Mouse (Mus musculus) liver, adult 2 months (tissue): ENCODE results near the gene Slk. TPM values are rescaled to one million over a fixed set of nuclear protein-coding genes. Genes with fewer than 3 reads are reported as not detected.

Source experiments
- DNase-seq: peaks from one replicate; pipeline ENCODE4 v3.0.0-alpha.2; 2011; ENCODE audit warnings: low read depth, low spot score; ENCODE audit errors: extremely low read depth
- H3K27ac ChIP-seq: fragments of 200-500 bp; replicated peaks from 2 replicates; pipeline ENCODE4 v1.5.1; 2012; ENCODE audit warnings: low read depth, mild to moderate bottlenecking, control low read depth, inconsistent platforms, low read length; ENCODE audit not compliant: insufficient read depth
- H3K27me3 ChIP-seq: fragments of 200-500 bp; 2 replicates; pipeline ENCODE4 v1.6.1; 2012; ENCODE audit warnings: mild to moderate bottlenecking, moderate library complexity, low read length, inconsistent platforms; ENCODE audit not compliant: control insufficient read depth, insufficient read depth
- H3K36me3 ChIP-seq: fragments of 200-500 bp; 2 replicates; pipeline ENCODE4 v1.6.1; 2012; ENCODE audit warnings: low read length, inconsistent platforms; ENCODE audit not compliant: control insufficient read depth, insufficient read depth
- H3K4me1 ChIP-seq: fragments of 200-500 bp; 2 replicates; pipeline ENCODE4 v1.6.1; 2011; ENCODE audit warnings: low read length; ENCODE audit not compliant: control insufficient read depth, insufficient read depth
- H3K4me3 ChIP-seq: fragments of 200-500 bp; 2 replicates; pipeline ENCODE4 v1.5.1; 2011; ENCODE audit warnings: low read depth, mild to moderate bottlenecking, control low read depth, low read length, moderate library complexity; ENCODE audit not compliant: insufficient read depth
- H3K79me2 ChIP-seq: fragments of 200-500 bp; 2 replicates; pipeline ENCODE4 v1.6.1; 2012; ENCODE audit warnings: inconsistent platforms, mild to moderate bottlenecking, low read length, moderate library complexity; ENCODE audit not compliant: control insufficient read depth, insufficient read depth
- H3K9ac ChIP-seq: fragments of 200-500 bp; 2 replicates; pipeline ENCODE4 v1.6.1; 2012; ENCODE audit warnings: low read depth, mild to moderate bottlenecking, control low read depth, inconsistent platforms, low read length
- CTCF ChIP-seq: fragments of 200-500 bp; IDR thresholded peaks from 2 replicates; pipeline ENCODE4 v1.5.1; 2011; ENCODE audit warnings: low read depth, low read length, control low read depth
- POLR2A ChIP-seq: fragments of 200-500 bp; IDR thresholded peaks from 2 replicates; pipeline ENCODE4 v1.6.1; 2011; ENCODE audit warnings: low read length, control low read depth; ENCODE audit not compliant: insufficient read depth; ENCODE audit errors: extremely low read depth
- WGBS: fragments of 180-500 bp; shearing (Covaris S2); methylation state at CpG from one replicate; pipeline ENCODE4 v1.1.7; 2018; 5-methylcytosine and 5-hydroxymethylcytosine counted together
- polyA plus RNA-seq: library from polyadenylated mRNA; depleted of rRNA; stranded (reverse); fragments of >200 nt; gene quantifications from 2 replicates; pipeline ENCODE4 v1.2.3, GENCODE M21; 2012
- total RNA-seq: library from RNA; depleted of rRNA; stranded (reverse); fragments of >200 nt; gene quantifications from 2 replicates; pipeline ENCODE4 v1.2.3, GENCODE M21; 2014

Slk gene
- total and polyA plus RNA-seq, 2 experiments, result 5.3 to 27.3 TPM

- peaks cover 20% of the 10 kb centered on the region for H3K36me3 ChIP-seq
- no peaks in the 10 kb centered on the region; the same call in 1 of the 2 replicates for H3K4me1 ChIP-seq
- no peak overlapping the region for H3K4me3 ChIP-seq
- TF ChIP-seq POLR2A (no peak), CTCF (no peak)
- no peaks in the 10 kb centered on the region; the same call in 1 of the 2 replicates for H3K79me2 ChIP-seq
- no peaks in the 10 kb centered on the region for H3K27me3 ChIP-seq
- H3K9ac ChIP-seq, result no peak overlapping the region
- 81% methylated on average over 5 of the region's 5 CpGs for WGBS
- H3K27ac ChIP-seq, result no peak overlapping the region
- DNase-seq, result no peak
These were observed 52.3 kb downstream of the Slk start for GRCm38 (mm10) chr19:47631799-47632198.

- Histone ChIP-seq H3K27ac (no peak overlapping the region), H3K9ac (no peak overlapping the region), H3K27me3 (no peaks in the 10 kb centered on the region), H3K4me3 (no peak overlapping the region), H3K79me2 (no peaks in the 10 kb centered on the region), H3K4me1 (no peaks in the 10 kb centered on the region; the same call in 1 of the 2 replicates), H3K36me3 (peaks cover 39% of the 10 kb centered on the region)
- TF ChIP-seq POLR2A (no peak), CTCF (no peak)
- WGBS, result 96% methylated on average over 4 of the region's 4 CpGs
- DNase-seq, result no peak
These were observed 55.9 kb downstream of the Slk start for GRCm38 (mm10) chr19:47635380-47635779.

GRCm38 (mm10) chr19:47643910-47644309 is 64.4 kb downstream of the Slk start:
- TF ChIP-seq CTCF, result no peak
- no peak for TF ChIP-seq POLR2A
- Histone ChIP-seq H3K4me3 (no peak overlapping the region), H3K36me3 (peaks cover 26% of the 10 kb centered on the region), H3K9ac (no peak overlapping the region), H3K4me1 (peaks cover 7% of the 10 kb centered on the region; the same call in 1 of the 2 replicates), H3K79me2 (no peaks in the 10 kb centered on the region), H3K27ac (no peak overlapping the region), H3K27me3 (no peaks in the 10 kb centered on the region)
- DNase-seq, result no peak
- 82% methylated on average over 2 of the region's 2 CpGs for WGBS

- TF ChIP-seq CTCF, result no peak
- no peak for TF ChIP-seq POLR2A
- Histone ChIP-seq H3K4me3 (no peak overlapping the region), H3K79me2 (no peaks in the 10 kb centered on the region), H3K27ac (no peak overlapping the region), H3K9ac (no peak overlapping the region), H3K4me1 (peaks cover 7% of the 10 kb centered on the region; the same call in 1 of the 2 replicates), H3K27me3 (no peaks in the 10 kb centered on the region), H3K36me3 (peaks cover 15% of the 10 kb centered on the region)
- DNase-seq, result no peak
- WGBS, result 30% methylated on average over 6 of the region's 6 CpGs
These were observed 66.1 kb downstream of the Slk start for GRCm38 (mm10) chr19:47645583-47645982.

- Histone ChIP-seq H3K4me3 (no peak overlapping the region), H3K9ac (no peak overlapping the region), H3K36me3 (peaks cover 11% of the 10 kb centered on the region), H3K27me3 (no peaks in the 10 kb centered on the region), H3K4me1 (peaks cover 7% of the 10 kb centered on the region; the same call in 1 of the 2 replicates), H3K27ac (no peak overlapping the region), H3K79me2 (no peaks in the 10 kb centered on the region)
- WGBS, result 39% methylated on average over 6 of the region's 6 CpGs
- DNase-seq, result peak; percentile 50
- TF ChIP-seq POLR2A, result no peak
- TF ChIP-seq CTCF, result no peak
These were observed 67.1 kb downstream of the Slk start for GRCm38 (mm10) chr19:47646508-47647120.

- DNase-seq, result no peak
- 95% methylated on average over 6 of the region's 6 CpGs for WGBS
- Histone ChIP-seq H3K9ac (no peak overlapping the region), H3K4me1 (peaks cover 7% of the 10 kb centered on the region; the same call in 1 of the 2 replicates), H3K36me3 (0 out of 2 replicates have a peak, but pooled peaks cover 2% of the 10 kb centered on the region), H3K79me2 (no peaks in the 10 kb centered on the region), H3K27me3 (no peaks in the 10 kb centered on the region), H3K4me3 (no peak overlapping the region), H3K27ac (no peak overlapping the region)
- no peak for TF ChIP-seq POLR2A
- TF ChIP-seq CTCF, result no peak
These were observed 69.6 kb downstream of the Slk start for GRCm38 (mm10) chr19:47649071-47649470.
